8 mouse cellular contexts compared by ENCODE assay signal in the genomic region with DNA sequence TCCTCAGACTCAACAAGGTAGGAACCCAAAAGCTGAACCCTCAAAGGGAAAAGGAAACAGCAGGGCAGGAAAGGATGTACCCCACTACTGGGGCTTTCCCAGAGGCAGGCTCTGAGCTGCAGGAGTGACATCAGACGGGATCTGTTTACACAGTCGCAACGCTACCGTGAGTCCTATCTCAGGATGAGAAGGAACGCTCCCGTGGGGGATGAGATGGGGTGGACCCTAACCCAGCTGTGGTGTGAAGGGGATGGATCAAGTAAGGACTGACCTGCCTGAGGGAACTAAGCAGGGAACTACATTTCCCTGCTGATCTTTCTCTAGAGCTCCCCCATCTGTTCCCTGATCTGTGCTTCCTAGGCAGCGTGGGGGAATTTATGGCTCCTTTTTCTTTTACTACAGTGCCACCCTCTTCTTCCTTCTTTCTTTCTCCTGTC. TPM values are rescaled to one million over a fixed set of nuclear protein-coding genes. Genes with fewer than 3 reads are reported as not detected.
A peak's percentile ranks its signal among the peaks of the same experiment; 100 is the strongest.
DNase-seq lines count a peak whose midpoint lies in the region; ATAC-seq lines count a peak whose summit lies in the region.

Gene Sys1, plus strand, starts transcription at position 101 of the 437 bp plus-strand sequence.

- 2% methylated on average over 7 of the region's 7 CpGs for WGBS in lung, embryonic 15.5 days
- 1% methylated on average over 7 of the region's 7 CpGs for WGBS in intestine, embryonic 15.5 days
- 2% methylated on average over 7 of the region's 7 CpGs for WGBS in limb, embryonic 10.5 days

- ATAC-seq in lung, embryonic 15.5 days (ENCODE audit: borderline replicate concordance, extremely low read depth, low FRiP score, low TSS enrichment) = no peak
- ATAC-seq in intestine, embryonic 15.5 days = no peak

- H3K4me1 ChIP-seq in lung, embryonic 15.5 days = peaks cover 59% of the 10 kb centered on the region
- H3K4me1 ChIP-seq in brown adipose tissue, adult 24 weeks (ENCODE audit: control insufficient read depth, insufficient read depth, insufficient read length, low read length) = peaks cover 9% of the 10 kb centered on the region; the same call in 1 of the 2 replicates
- H3K4me1 ChIP-seq in intestine, embryonic 15.5 days (replicated peaks) = peaks cover 31% of the 10 kb centered on the region
- peaks cover 36% of the 10 kb centered on the region for H3K4me1 ChIP-seq in limb, embryonic 10.5 days

- H3K36me3 ChIP-seq in lung, embryonic 15.5 days = no peaks in the 10 kb centered on the region
- no peaks in the 10 kb centered on the region for H3K36me3 ChIP-seq in intestine, embryonic 15.5 days
- no peaks in the 10 kb centered on the region for H3K36me3 ChIP-seq in limb, embryonic 10.5 days

- H3K9me3 ChIP-seq in lung, embryonic 15.5 days = no peaks in the 10 kb centered on the region
- H3K9me3 ChIP-seq in intestine, embryonic 15.5 days = no peaks in the 10 kb centered on the region
- H3K9me3 ChIP-seq in limb, embryonic 10.5 days (replicated peaks) = no peaks in the 10 kb centered on the region

- H3K27ac ChIP-seq in lung, embryonic 15.5 days = peak within 1 kb of the TSS; percentile 90
- H3K27ac ChIP-seq in brown adipose tissue, adult 24 weeks (replicated peaks; ENCODE audit: low read depth, low read length) = peak within 1 kb of the TSS; percentile 95
- H3K27ac ChIP-seq in intestine, embryonic 15.5 days = peak within 1 kb of the TSS; percentile 77
- H3K27ac ChIP-seq in limb, embryonic 10.5 days = peak within 1 kb of the TSS; percentile 79

- no peak for DNase-seq in lung, postnatal 4 days
- no peak for DNase-seq in gastrocnemius, postnatal 36 days
- peak; percentile 42 for DNase-seq in limb, embryonic 10.5 days (ENCODE audit: low spot score)
- DNase-seq in neural tube, embryonic 10.5 days (ENCODE audit: extremely low spot score, low spot score) = peak; percentile 36
- DNase-seq in cerebellum, adult 18-20 months = no peak

- intact Hi-C loops in gastrocnemius, postnatal 36 days (cut with DNase I) = no loop called here

- no peaks in the 10 kb centered on the region for H3K27me3 ChIP-seq in lung, embryonic 15.5 days
- no peaks in the 10 kb centered on the region for H3K27me3 ChIP-seq in intestine, embryonic 15.5 days (replicated peaks)
- H3K27me3 ChIP-seq in limb, embryonic 10.5 days (ENCODE audit: low read depth, poor library complexity, severe bottlenecking) = no peaks in the 10 kb centered on the region

- no peak within 1 kb of the TSS for H3K4me3 ChIP-seq in lung, embryonic 15.5 days
- H3K4me3 ChIP-seq in brown adipose tissue, adult 24 weeks (ENCODE audit: insufficient read depth, low read depth, low read length) = peak within 1 kb of the TSS; percentile 36; the same call in 1 of the 2 replicates
- H3K4me3 ChIP-seq in intestine, embryonic 15.5 days (replicated peaks) = peak within 1 kb of the TSS; percentile 7
- H3K4me3 ChIP-seq in limb, embryonic 10.5 days = peak within 1 kb of the TSS; percentile 31

- peak within 1 kb of the TSS; percentile 39 for H3K4me2 ChIP-seq in lung, embryonic 15.5 days
- H3K4me2 ChIP-seq in intestine, embryonic 15.5 days (replicated peaks) = peak within 1 kb of the TSS; percentile 48

- H3K9ac ChIP-seq in lung, embryonic 15.5 days = peak within 1 kb of the TSS; percentile 1; the same call in 1 of the 2 replicates
- peak within 1 kb of the TSS; percentile 29; the same call in 1 of the 2 replicates for H3K9ac ChIP-seq in intestine, embryonic 15.5 days

RNA-seq across cellular contexts. Expression of gene Sys1, which starts in this region (rescaled TPM):
- 65.8 and 69.0 TPM in 2 replicates for polyA plus RNA-seq in lung, embryonic 15.5 days (2015; fragmentation: Nextera tagmentation; extraction: Ambion mirVana)
- polyA plus RNA-seq in brown adipose tissue, adult 24 weeks (2012; ENCODE audit: insufficient read depth, insufficient read length, missing spikeins) = 24.4 and 27.2 TPM in 2 replicates
- 10 to 100 TPM; 17.2 to 20.3 TPM for total RNA-seq in gastrocnemius, postnatal 36 days (2021)
- 51.1 and 61.9 TPM in 2 replicates for polyA plus RNA-seq in intestine, embryonic 15.5 days (2015; fragmentation: Nextera tagmentation; extraction: Ambion mirVana)
- polyA plus RNA-seq in limb, embryonic 10.5 days (2016; fragmentation: Nextera tagmentation; extraction: Ambion mirVana) = 54.4 and 54.5 TPM in 2 replicates

Comparison
In these comparisons a context has a peak if more than half of its experiments do, and no peak if none do; other contexts are left out.
1. DNase-seq: peak in limb, embryonic 10.5 days (single experiment) and neural tube, embryonic 10.5 days (single experiment); none in lung, postnatal 4 days (0 of 2), gastrocnemius, postnatal 36 days (0 of 2) and cerebellum, adult 18-20 months (0 of 2).
2. Peak in every context shown above with its lines, with median percentiles within 50 percentile points of each other: H3K27ac ChIP-seq.